Mouse (Mus musculus) kidney, embryonic 16.5 days (tissue): Measurements from ENCODE around the gene 2310030G06Rik. TPM values are rescaled to one million over a fixed set of nuclear protein-coding genes. Genes with fewer than 3 reads are reported as not detected.

Experiments
- ATAC-seq: fragments of 200-750 bp; cut with Nextera tagmentation; 2 replicates; pipeline ENCODE4 v1.8.0; 2017; ENCODE audit warnings: moderate TSS enrichment; ENCODE audit not compliant: low FRiP score, low TSS enrichment
- H3K27ac ChIP-seq: fragments of 300-500 bp; sonication (generic); 2 replicates; pipeline ENCODE4 v1.5.1; 2014; ENCODE audit warnings: low read length
- H3K27me3 ChIP-seq: fragments of 300-500 bp; sonication (generic); 2 replicates; pipeline ENCODE4 v1.6.1; 2014; ENCODE audit warnings: low read length, control low read depth, mixed read lengths; ENCODE audit not compliant: insufficient read depth
- H3K36me3 ChIP-seq: fragments of 300-500 bp; sonication (generic); 2 replicates; pipeline ENCODE4 v1.6.1; 2014; ENCODE audit warnings: low read length, control low read depth, mixed read lengths; ENCODE audit not compliant: insufficient read depth
- H3K4me1 ChIP-seq: fragments of 300-500 bp; sonication (generic); 2 replicates; pipeline ENCODE4 v1.6.1; 2014; ENCODE audit warnings: low read length, control low read depth, mixed read lengths; ENCODE audit not compliant: insufficient read depth
- H3K4me2 ChIP-seq: fragments of 300-500 bp; sonication (generic); replicated peaks from 2 replicates; pipeline ENCODE4 v1.6.1; 2014; ENCODE audit warnings: low read depth, low read length
- H3K4me3 ChIP-seq: fragments of 300-500 bp; sonication (generic); 2 replicates; pipeline ENCODE4 v1.5.1; 2014; ENCODE audit warnings: mild to moderate bottlenecking, low read length
- H3K9ac ChIP-seq: fragments of 300-500 bp; sonication (generic); replicated peaks from 2 replicates; pipeline ENCODE4 v1.6.1; 2014; ENCODE audit warnings: low read length
- H3K9me3 ChIP-seq: fragments of 300-500 bp; sonication (generic); 2 replicates; pipeline ENCODE4 v1.6.1; 2016; ENCODE audit warnings: low read length, control low read depth
- WGBS: fragments of 180-500 bp; shearing (Covaris S2); extraction: QIAGEN DNeasy Blood & Tissue Kit; methylation state at CpG from one replicate; pipeline ENCODE4 v1.1.7; 2014; 5-methylcytosine and 5-hydroxymethylcytosine counted together
- polyA plus RNA-seq: library from polyadenylated mRNA; unstranded; fragments of >200 nt; fragmentation: Nextera tagmentation; extraction: Ambion mirVana; gene quantifications from 2 replicates; pipeline ENCODE4 v1.2.1, GENCODE M21; 2015

Gene 2310030G06Rik
- polyA plus RNA-seq, 1 experiment from 2014 or later = 13.3 TPM

GRCm38 (mm10) chr9:50745806-50746205 lies 530 bp downstream of the 2310030G06Rik start:
- no peaks in the 10 kb centered on the region for H3K27me3 ChIP-seq
- ATAC-seq = peak; percentile 62; the same call in 1 of the 2 replicates
- H3K27ac ChIP-seq = peak overlapping the region; percentile 88
- no peaks in the 10 kb centered on the region for H3K36me3 ChIP-seq
- H3K4me3 ChIP-seq = peak overlapping the region; percentile 58
- H3K9ac ChIP-seq = peak overlapping the region; percentile 74
- WGBS = 11% methylated on average over 7 of the region's 7 CpGs
- peak overlapping the region; percentile 62 for H3K4me2 ChIP-seq
- H3K9me3 ChIP-seq = no peaks in the 10 kb centered on the region
- H3K4me1 ChIP-seq = 0 out of 2 replicates have a peak, but pooled peaks cover 6% of the 10 kb centered on the region

- no peak overlapping the region for H3K27ac ChIP-seq
- peaks cover 11% of the 10 kb centered on the region for H3K4me1 ChIP-seq
- H3K9me3 ChIP-seq = no peaks in the 10 kb centered on the region
- no peak overlapping the region for H3K4me2 ChIP-seq
- H3K4me3 ChIP-seq = no peak overlapping the region
- no peak overlapping the region for H3K9ac ChIP-seq
- H3K36me3 ChIP-seq = no peaks in the 10 kb centered on the region
- 74% methylated on average over 2 of the region's 2 CpGs for WGBS
- no peaks in the 10 kb centered on the region for H3K27me3 ChIP-seq
- no peak for ATAC-seq
Observed at GRCm38 (mm10) chr9:50742744-50743143, 3.6 kb downstream of the 2310030G06Rik start.

- H3K4me3 ChIP-seq = no peak overlapping the region
- H3K27ac ChIP-seq = no peak overlapping the region
- H3K4me2 ChIP-seq = no peak overlapping the region
- 82% methylated on average over 3 of the region's 3 CpGs for WGBS
- H3K9me3 ChIP-seq = no peaks in the 10 kb centered on the region
- no peak overlapping the region for H3K9ac ChIP-seq
- no peaks in the 10 kb centered on the region for H3K36me3 ChIP-seq
- peaks cover 11% of the 10 kb centered on the region for H3K4me1 ChIP-seq
- no peaks in the 10 kb centered on the region for H3K27me3 ChIP-seq
- ATAC-seq = no peak
Observed at GRCm38 (mm10) chr9:50742261-50742660, 4.1 kb downstream of the 2310030G06Rik start.

GRCm38 (mm10) chr9:50740867-50741784 lies 5.2 kb downstream of the 2310030G06Rik start:
- Histone ChIP-seq H3K4me2 (no peak overlapping the region), H3K9ac (no peak overlapping the region), H3K4me1 (peaks cover 11% of the 10 kb centered on the region), H3K27ac (no peak overlapping the region), H3K4me3 (no peak overlapping the region), H3K9me3 (no peaks in the 10 kb centered on the region), H3K36me3 (no peaks in the 10 kb centered on the region), H3K27me3 (no peaks in the 10 kb centered on the region)
- WGBS = 88% methylated on average over 14 of the region's 14 CpGs
- no peak for ATAC-seq

- Histone ChIP-seq H3K9ac (peak within 1 kb of the TSS; percentile 51; the same call in 1 of the 2 replicates), H3K4me3 (peak within 1 kb of the TSS; percentile 48), H3K27ac (no peak within 1 kb of the TSS), H3K9me3 (no peaks in the 10 kb centered on the region), H3K36me3 (no peaks in the 10 kb centered on the region), H3K4me2 (peak within 1 kb of the TSS; percentile 69), H3K27me3 (no peaks in the 10 kb centered on the region; the same call in 1 of the 2 replicates), H3K4me1 (peaks cover 6% of the 10 kb centered on the region)
- peak; percentile 98 for ATAC-seq
- WGBS = 13% methylated on average over 36 of the region's 36 CpGs
Observed at GRCm38 (mm10) chr9:50738914-50739870, 7.1 kb downstream of the 2310030G06Rik start, which contains the start of gene Dixdc1. TSS of gene Dixdc1 (minus strand) at chr9:50739517.

DNA sequence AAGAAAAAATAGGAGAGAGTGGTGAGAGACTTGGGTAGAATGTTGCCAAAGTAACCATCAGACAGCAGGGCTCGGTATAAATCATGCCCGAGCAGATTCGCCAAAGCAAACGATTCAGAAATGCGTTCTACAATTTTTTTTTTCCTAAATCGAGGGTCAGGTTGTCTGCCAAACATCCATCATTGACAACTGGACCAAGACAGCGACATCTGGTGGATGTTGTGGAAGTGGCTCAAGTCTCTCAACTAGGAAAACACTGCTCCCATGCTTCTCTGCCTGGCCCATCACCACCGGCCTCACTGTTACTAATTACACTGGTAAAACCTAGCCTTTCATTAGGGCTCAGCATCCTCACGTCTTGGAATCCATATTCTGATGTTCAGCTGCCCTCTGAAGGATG lies 11.3 kb downstream of the 2310030G06Rik start:
- WGBS = 2% methylated on average over 9 of the region's 9 CpGs
- no peak for ATAC-seq
- no peak overlapping the region; the same call in 1 of the 2 replicates for H3K4me2 ChIP-seq
- H3K36me3 ChIP-seq = no peaks in the 10 kb centered on the region
- H3K9ac ChIP-seq = no peak overlapping the region
- no peaks in the 10 kb centered on the region; the same call in 1 of the 2 replicates for H3K27me3 ChIP-seq
- no peaks in the 10 kb centered on the region for H3K9me3 ChIP-seq
- H3K27ac ChIP-seq = no peak overlapping the region
- no peak overlapping the region for H3K4me3 ChIP-seq
- peaks cover 6% of the 10 kb centered on the region for H3K4me1 ChIP-seq

- Histone ChIP-seq H3K27me3 (no peaks in the 10 kb centered on the region; the same call in 1 of the 2 replicates), H3K36me3 (no peaks in the 10 kb centered on the region), H3K4me3 (no peak overlapping the region), H3K9ac (no peak overlapping the region), H3K27ac (no peak overlapping the region), H3K4me1 (peaks cover under 1% of the 10 kb centered on the region), H3K4me2 (no peak overlapping the region), H3K9me3 (no peaks in the 10 kb centered on the region)
- 17% methylated on average over 4 of the region's 4 CpGs for WGBS
- no peak for ATAC-seq
Observed at GRCm38 (mm10) chr9:50732560-50732959, 13.8 kb downstream of the 2310030G06Rik start.

GRCm38 (mm10) chr9:50729600-50729999 lies 16.7 kb downstream of the 2310030G06Rik start:
- H3K9ac ChIP-seq = 0 out of 2 replicates have a peak overlapping the region, but pooled peaks have one; percentile 10
- no peak overlapping the region for H3K4me2 ChIP-seq
- H3K4me1 ChIP-seq = peaks cover 13% of the 10 kb centered on the region
- no peaks in the 10 kb centered on the region; the same call in 1 of the 2 replicates for H3K27me3 ChIP-seq
- peak overlapping the region; percentile 37; the same call in 1 of the 2 replicates for H3K27ac ChIP-seq
- H3K9me3 ChIP-seq = no peaks in the 10 kb centered on the region
- H3K36me3 ChIP-seq = no peaks in the 10 kb centered on the region
- WGBS = 30% methylated on average over 4 of the region's 4 CpGs
- ATAC-seq = no peak
- H3K4me3 ChIP-seq = no peak overlapping the region

DNA sequence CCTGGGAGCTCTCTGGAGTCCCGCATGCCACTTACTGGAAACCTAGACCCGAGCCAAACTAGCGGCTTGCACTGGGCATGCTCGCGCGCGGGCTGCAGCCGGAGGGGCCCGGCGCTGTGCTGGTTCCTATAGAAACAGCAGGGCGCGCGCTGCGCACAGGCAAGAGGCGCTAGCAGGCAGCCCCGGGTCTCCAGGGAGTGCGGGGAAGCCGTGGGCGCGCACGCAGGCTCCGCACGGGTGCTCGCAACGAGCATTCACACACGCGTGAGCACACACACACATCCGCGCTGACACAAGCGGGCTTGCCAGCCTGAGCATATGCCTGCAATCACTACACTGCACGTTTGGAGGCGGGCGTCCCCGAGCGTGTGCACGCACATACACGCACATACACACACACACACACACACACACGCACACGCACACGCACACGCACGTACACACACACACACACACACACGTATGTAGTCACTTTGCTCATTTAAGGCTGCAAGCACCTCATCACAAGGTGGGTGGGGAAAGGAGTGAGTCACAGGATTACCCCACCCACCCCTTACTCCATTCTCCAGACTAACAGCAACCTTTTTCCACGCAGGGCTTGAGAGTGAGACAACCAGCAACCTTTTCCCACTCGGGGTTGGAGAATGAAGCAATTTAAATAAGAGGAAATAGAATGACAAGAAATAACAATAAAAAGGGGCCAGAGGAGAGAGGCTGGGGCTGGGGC lies 18.2 kb downstream of the 2310030G06Rik start:
- Histone ChIP-seq H3K9me3 (no peaks in the 10 kb centered on the region), H3K9ac (peak overlapping the region; percentile 72), H3K4me1 (peaks cover 13% of the 10 kb centered on the region), H3K27ac (no peak overlapping the region), H3K4me2 (peak overlapping the region; percentile 91), H3K36me3 (no peaks in the 10 kb centered on the region), H3K27me3 (no peaks in the 10 kb centered on the region), H3K4me3 (peak overlapping the region; percentile 65)
- 0% methylated on average over 45 of the region's 45 CpGs for WGBS
- peak; percentile 98 for ATAC-seq
